Mouse (Mus musculus): ENCODE measurements around the gene AL607142.1.

AL607142.1 gene

DNA sequence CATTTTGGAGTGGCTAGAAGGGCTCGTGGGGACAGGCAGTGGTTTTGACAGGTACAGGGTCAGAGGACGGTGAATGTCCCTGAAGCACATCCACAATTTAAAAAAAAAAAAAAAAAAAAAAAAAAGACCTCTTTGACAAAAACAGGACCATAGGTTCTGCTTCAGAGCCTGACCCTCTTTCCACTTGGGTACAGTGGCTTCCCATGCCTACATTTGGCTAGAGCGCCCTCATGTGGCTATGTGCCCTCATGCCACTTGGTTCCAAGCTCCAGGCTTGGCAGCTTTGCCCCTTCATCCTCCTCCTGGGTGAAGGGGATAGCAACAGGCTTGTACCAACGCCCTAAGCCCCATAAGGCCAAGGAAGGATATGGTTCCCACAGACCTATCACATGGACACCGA lies 39.8 kb downstream of the AL607142.1 start:
- DNase-seq (ENCODE audit: low spot score), result no peak

DNA sequence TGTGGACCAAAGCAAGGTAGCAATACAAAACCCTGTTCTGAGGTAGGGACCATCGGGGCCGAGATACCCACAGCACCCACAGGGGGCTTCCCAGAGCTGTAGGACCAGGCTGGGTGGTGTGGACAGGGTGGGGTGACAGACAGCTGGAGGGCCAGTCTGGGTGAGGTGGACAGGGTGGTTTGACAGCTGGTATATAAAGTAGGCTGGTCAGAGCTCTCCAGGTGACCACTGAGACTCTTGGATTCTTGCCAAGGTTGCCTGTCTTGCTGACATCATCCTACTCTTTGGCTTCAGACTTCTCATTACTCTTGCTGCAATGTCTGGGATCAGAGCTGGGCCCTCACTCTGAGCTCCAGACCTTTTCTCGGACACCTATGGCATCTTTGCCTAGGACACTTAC lies 41.6 kb downstream of the AL607142.1 start:
- DNase-seq (ENCODE audit: low spot score), result no peak

DNA sequence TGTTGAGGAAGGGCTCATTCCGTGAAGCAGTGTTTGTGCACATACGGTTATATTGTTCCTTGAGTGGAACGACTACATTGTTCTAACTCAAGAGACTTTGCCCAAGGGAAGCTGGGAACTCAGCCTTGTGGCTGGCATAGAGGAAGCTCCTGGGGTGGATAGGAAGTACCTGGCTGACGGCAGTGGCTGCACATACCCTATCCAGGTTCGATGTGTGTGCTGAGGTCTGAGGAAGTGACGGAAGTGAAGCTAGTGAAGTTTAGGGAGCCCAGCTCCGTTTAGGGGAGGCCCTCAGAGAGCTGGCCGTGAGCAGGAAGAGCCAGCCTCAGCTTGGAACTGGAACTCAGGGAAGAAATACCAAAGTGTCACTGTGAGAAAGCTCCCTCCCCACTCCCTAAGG lies 43.0 kb downstream of the AL607142.1 start:
- DNase-seq (ENCODE audit: low spot score), result no peak

DNA sequence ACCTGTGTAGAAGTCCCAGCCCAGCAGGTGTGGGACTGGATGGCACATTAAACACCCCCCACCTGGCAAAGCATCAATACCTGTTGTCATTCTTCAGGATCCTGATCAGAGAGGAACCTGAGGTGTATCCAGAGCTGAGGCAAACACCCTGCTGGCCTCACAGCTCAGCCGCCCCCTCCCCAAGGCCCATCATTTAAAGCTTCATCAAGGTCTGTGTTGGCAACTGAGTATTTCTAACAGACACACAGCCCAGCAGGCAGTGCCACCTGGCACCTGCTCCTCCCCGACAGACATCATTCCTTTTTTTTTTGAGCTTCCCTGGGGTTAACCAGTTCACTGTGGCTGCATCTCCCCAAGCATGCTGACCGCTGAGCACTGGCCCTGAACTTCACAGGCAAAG lies 50.7 kb downstream of the AL607142.1 start:
- no peak for DNase-seq (ENCODE audit: low spot score)

DNA sequence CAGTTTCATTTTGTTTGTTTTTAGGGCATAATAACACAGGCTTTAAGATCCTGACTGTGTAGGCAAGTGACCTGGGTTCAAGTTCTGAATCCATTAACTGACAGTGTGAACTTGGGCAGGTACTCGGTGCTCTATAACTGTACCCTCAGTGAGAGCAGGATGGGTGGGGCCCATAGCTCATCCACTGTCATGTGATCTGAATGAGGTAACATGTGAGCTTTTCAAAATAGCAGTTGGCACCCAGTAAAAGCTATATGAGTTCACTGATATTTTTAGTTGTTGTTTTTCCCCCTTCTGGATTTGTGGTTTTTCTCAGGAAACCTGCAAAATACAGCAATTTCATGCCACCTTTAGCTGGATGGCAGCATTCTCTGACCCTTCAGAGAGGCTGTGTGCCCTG lies 51.5 kb downstream of the AL607142.1 start:
- DNase-seq (ENCODE audit: low spot score), result no peak

DNA sequence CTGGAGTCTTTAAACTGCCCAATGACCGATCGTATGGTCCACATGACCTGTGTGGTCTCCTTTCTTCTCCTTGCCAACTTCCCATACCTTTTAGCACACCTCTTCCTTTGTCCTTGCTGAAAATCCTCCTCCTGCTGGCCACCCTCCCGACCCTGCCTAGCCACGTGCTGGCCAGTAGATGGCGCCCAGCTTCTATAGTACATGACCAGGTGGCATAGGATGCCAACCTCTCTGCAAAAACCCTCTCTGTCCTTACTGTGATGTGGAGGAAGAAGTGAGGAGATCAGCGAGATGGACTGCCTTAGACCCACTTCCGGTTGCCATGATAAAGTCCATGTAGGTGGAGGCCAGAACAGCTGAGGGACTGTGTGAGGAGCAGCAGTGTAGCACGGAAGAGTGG lies 55.5 kb downstream of the AL607142.1 start:
- no peak for DNase-seq (ENCODE audit: low spot score)

DNA sequence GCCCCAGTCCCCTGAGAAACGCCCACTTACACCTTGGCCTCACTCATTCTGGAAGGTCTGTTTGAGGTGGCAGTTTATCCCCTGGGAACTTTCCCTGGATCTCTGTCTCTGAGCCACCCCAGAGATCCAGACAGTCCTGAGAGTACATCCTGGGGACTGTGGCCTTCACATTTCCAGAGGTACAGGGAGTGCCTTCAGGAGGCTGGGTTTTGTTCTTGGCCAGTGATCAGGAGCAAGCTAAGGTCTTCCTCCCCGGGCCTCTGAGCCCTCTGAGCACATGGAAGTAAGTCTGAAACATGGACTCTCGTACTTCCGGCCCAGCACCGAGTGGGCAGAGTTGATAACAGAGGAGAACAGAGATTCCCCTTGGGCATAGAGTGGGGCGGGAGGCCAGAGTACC lies 59.9 kb downstream of the AL607142.1 start:
- no peak for DNase-seq (ENCODE audit: low spot score)

DNA sequence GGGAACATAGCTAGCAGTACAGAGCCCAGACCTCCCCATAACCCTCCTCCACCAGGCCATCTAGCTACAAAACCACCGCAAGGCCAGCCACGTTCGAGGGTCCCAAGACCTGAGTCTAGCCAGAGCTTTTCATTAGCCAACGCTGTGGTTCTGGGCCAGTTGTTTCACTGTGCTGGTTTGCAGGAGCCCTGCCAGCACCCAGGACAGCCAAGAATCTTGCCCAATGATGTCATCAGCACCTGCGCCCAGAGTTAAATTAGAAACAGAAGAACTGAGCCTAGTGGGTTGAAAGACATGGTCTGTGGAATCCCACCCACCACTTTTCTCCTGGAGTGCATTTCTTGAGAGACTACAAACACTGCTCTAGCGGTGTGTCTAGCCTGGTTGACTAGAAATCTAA lies 61.3 kb downstream of the AL607142.1 start:
- DNase-seq (ENCODE audit: low spot score), result no peak

DNA sequence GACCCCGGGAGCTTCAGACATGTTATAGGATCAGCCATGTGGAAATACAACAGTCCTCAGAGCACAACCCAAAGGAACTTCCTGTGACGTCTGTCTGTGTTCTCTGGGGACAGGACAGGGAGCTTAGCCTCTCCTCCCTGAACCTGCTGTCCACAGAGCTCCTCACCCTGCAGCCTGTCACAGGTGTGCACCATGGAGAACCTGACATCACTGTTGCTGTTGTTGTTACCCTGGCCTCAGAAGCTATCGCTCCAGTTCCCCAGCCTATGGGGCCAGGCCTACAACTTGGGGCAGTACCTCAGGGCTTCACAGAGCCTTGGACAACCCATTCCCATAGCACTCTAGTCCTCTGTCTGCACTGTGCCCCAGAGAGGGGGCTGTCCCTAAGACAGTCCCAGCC lies 62.5 kb downstream of the AL607142.1 start:
- no peak for DNase-seq (ENCODE audit: low spot score)

DNA sequence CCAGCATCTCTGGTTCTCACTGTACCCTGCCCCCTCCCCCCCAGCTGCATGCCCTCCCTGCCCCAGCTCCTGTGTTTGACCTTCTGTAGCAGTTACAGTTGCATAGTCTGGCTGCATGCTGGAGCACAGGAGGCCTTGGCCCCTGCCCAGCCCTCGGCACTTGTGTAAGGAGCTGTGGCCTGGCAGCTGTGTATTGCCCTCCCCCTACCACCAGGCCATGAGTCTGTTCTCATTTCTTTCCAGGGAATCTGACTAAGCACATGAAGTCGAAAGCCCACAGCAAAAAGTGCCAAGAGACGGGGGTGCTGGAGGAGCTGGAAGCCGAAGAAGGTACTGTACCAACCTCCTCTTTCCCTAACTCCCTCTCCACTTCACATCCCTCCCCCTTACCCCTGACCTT lies 63.2 kb downstream of the AL607142.1 start:
- DNase-seq (ENCODE audit: low spot score), result peak; percentile 69

DNA sequence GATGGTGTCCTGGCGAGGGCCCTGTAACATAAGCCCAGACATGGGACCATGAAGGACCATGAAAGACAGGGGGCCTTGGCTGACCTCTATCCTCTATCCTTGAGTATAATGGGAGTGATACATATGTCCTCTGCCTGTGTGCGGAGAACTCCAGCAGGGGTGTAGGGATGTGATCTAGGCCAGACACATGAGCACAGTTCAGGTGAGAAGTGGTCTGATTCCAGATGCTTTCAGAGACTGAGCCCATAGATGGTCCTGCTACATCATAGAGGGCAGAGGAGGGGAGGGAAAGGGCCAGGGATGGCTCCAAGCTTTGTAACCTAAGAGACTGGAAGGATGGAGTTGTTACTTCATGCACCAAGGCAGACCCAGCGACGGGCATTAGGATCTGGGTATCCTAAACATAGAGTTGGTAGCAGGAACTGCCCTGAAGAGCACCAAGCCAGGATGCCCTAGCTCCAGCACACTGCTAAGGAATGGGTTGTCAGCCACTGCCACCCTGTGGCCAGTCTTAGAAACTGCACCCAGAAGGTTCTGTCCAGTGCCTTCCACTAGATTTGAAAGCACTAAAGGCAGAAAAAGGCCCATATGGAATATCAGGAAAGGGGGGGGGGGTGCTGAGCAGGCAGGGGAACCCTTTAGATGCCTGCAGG lies 64.6 kb downstream of the AL607142.1 start:
- DNase-seq (ENCODE audit: low spot score), result no peak

DNA sequence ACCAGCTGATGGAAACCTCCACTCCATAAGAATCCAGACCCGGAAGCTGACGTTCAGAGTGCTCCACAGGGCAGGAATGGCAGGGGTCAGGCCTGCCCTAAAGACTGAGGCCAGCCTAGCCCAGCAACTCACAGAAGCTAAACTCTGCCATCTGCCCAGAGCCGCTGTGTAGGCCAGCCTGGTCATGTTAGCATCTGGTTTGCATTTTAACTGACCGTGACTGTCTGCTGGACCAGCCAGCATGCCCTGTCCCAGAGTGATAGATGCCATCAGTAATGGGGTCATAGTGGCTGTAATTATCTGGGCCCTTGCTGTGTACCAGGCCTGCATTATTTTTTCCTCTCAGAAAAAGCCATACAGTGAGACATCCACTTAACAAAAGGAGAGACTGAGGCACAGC lies 66.1 kb downstream of the AL607142.1 start:
- no peak for DNase-seq (ENCODE audit: low spot score)

DNA sequence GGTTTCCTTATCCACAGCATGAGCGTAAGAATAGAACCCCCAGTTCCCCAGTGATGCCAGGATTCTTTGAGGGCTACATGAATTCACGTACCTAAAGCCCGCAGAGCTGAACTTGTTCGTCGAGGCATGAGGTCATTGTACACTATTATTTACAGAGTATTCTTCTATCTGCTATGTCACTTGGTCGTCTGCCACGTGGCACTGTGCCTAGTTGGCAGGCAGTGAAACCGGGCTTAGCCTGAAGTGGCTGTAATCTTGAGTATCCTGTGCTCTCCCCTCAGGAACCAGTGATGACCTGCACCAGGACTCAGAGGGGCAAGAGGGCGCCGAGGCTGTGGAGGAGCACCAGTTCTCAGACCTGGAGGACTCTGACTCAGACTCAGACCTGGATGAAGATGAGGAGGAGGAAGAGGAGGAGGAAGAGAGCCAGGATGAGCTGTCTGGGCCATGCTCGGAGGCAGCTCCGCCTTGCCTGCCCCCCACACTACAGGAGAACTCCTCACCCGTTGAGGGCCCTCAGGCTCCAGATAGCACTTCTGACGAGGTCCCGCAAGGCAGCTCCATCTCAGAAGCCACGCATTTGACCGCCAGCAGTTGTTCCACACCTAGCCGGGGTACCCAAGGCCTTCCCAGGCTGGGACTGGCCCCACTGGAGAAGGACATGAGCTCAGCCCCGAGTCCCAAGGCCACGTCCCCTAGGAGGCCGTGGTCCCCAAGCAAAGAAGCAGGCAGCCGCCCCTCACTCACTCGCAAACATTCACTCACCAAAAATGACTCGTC lies 66.8 kb downstream of the AL607142.1 start:
- peak; percentile 77 for DNase-seq (ENCODE audit: low spot score)

DNA sequence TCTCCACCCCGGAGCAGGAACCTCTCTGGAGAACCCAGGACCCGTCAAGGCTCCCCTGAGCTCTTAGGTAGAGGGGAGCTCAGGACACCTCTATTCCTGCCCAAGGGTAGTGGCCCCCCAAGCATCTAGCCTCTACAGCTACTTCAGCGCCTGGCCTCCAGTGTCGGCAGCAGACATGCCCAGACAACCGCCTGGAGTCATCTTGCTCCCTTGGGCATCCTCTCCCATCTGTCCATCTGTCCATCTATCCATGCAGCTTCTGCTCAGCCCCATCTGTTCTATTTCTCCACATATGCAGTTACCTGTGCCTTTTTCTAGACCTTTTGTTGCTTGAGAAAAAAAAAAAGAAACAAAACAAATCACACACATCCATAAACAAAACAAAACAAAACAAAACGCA lies 69.4 kb downstream of the AL607142.1 start:
- DNase-seq (ENCODE audit: low spot score), result no peak

DNA sequence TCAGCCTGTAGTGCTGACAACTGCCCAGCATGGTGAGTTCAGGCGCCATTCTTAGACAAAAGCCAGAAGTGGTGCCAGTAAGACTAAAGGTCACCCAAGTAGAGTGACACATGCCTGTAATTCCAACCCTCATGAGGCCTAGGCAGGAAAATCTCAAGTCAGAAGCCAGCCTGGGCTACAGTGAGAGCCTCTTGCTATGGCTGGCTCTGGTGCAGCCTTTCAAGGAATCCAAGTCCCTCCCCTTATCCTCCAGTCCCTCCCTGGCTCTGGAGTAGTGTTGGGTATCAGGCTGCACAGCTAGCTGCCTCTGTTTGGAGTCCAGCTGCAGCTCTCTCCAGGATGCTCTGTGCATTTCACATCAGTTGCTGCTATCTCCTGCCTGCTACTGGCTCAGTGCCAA lies 77.0 kb downstream of the AL607142.1 start:
- DNase-seq (ENCODE audit: low spot score), result no peak

DNA sequence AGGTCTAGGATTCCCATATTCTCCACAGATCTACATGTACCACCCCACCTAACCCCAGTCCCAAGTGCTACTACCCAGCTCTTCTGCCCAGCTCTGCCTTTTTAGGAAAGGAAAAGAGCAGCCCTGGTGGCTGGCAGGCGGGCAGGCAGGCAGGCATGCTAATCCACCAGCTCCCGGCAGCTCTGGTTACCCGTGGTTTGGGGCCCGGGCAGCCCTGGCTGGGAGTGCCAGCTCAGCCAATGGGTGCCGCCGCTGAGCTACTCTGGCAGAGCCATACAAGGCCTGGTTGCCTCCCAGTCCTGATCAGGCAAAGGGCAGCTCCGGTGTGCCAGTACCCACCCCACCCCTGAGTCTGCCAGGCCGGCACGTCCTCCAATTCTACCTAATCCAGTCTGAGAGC lies 78.1 kb downstream of the AL607142.1 start:
- DNase-seq (ENCODE audit: low spot score), result no peak

Data from ovary, adult 18-20 months (tissue).